Mouse (Mus musculus): ENCODE measurements around the gene Ciita.

Ciita gene

DNA sequence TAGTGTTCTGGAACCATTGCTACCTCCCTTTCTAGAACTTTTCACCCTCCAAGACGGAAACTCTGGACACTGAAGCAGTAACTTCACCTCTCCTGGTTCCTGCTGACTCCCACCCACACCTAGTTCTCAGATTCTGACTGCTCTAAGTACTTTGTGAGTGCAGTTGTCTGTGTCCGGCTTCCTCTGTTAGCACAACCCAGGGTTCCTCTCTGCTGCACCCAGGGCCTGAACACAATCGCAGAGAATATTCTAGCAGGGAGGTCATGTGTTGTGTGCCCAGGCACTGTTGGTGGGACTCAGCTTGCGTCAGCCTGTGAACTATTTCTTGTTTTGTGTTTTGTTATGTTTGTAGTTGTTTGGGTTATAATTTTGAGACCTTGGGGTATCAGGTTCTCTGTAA is 11.9 kb downstream of the Ciita start:
- TF ChIP-seq GATA4 (IDR thresholded peaks at IDR 0.05; ENCODE audit: insufficient replicate concordance, low read length), result no peak

DNA sequence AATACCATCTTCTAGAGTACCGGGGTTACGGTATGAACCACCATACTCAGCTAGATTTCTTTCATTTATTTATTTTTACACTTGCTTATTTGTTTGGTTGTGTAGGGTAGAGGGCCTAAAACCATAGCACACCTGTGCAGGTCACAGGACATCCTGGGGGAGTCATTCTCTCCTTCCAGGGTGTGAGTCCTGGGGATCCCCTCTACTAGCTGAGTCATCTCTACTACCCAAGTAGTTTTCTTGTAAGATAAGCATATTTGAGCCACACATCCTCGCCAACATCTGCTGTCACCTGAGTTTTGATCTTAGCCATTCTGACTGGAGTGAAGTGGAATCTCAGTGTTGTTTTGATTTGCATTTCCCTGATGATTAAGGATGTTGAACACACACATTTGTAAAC is 12.7 kb downstream of the Ciita start:
- TF ChIP-seq GATA4 (IDR thresholded peaks at IDR 0.05; ENCODE audit: insufficient replicate concordance, low read length), result no peak

DNA sequence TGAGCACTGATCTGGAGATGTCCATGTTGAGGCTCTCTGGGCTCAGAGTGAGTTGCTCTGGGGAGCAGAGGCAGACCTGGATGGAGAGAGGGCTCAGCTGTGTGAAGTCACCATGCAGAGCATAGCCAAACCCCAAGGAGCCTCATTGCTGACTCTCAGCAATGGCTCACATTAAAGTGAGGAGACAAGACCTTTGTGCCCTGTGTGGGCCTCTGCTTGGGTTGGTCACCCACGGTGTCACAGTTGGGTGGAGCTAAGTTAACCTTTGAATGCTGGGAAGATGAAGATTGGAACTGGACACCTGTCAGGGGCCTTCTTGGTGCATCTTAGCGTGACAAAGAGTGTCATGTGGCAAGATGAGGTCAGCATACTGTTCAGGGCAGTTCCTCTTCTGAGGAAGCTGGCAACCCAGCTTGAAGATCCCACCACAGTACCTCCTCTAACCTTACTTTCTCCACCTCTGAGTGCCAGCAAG is 16.0 kb downstream of the Ciita start:
- no peak for TF ChIP-seq GATA4 (IDR thresholded peaks at IDR 0.05; ENCODE audit: insufficient replicate concordance, low read length)

DNA sequence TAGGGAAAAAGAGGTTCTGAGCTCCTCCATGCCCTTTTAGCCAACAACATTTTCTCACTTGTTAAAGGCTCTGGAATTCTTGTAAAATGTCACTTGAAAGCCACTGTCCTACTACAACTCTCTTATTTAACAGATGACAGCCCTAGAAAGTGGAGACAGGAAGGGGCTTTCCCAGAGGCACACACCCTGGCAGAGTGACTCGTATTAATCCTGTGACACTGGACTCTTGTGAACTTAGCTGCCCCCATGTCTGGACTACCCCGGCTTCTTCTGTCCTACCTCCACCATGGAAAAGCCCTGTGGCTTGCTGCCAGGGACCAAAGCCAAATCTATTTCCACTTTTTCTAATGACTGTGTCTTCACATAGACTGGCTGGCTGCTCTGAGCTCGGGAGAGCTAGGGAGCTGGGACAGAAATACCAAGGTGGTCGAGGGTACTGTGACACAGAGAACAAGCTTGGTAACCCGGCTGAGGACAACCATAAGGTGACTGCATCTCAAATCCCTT is 18.3 kb downstream of the Ciita start:
- TF ChIP-seq GATA4 (IDR thresholded peaks at IDR 0.05; ENCODE audit: insufficient replicate concordance, low read length), result no peak

DNA sequence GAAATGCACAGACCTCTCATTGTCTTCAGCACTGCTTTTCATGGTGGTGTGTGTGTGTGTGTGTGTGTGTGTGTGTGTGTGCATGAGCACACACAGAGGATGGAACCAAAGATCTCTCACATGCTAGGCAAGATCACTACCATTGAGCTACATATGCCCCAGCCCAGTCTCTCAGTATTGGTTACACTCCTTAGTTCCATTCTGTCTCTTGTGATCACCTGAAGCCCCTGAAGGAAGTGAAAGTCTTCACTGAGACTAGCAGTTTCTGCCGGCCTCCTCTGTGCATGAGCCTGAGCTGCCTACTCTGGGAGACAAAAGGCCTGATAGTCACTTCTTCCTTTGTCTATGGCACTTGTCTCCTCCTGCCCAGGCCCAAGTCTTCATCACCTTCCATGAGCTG is 19.3 kb downstream of the Ciita start:
- TF ChIP-seq GATA4 (IDR thresholded peaks at IDR 0.05; ENCODE audit: insufficient replicate concordance, low read length), result no peak

DNA sequence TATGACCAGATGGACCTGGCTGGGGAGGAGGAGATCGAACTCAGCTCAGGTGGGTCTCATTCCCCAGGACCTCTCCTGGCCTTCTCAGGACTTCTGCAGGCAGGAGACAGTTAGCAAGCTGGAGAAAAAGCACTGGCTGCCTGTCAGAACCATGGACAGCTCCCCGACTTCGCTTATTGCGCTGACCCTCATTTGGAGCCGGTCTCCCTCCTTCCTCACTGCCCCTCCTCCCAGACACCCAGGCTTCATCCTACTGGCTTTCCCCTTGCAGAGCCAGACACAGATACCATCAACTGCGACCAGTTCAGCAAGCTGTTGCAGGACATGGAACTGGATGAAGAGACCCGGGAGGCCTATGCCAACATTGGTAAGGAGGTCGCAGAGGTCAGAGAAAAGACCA is 22.0 kb downstream of the Ciita start:
- TF ChIP-seq GATA4 (IDR thresholded peaks at IDR 0.05; ENCODE audit: insufficient replicate concordance, low read length), result no peak

DNA sequence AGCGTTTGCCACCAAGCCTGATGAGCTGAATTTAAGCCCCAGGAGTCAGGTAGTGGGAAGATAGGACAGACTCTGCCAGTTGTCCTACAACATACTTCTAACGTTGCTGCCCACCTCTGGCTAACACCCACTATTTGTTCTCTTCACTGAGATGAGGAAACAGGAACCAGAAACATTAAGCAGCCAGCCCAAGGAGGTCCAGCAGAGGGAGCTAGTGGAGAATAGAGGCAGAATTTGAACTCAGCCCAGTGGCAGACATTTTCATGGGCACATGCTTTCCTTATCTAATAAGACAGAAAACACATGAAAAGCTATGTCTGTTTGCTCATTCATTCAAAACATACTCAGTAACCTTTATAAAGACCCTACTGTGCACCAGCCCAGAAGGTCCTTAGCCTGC is 23.2 kb downstream of the Ciita start:
- no peak for TF ChIP-seq GATA4 (IDR thresholded peaks at IDR 0.05; ENCODE audit: insufficient replicate concordance, low read length)

DNA sequence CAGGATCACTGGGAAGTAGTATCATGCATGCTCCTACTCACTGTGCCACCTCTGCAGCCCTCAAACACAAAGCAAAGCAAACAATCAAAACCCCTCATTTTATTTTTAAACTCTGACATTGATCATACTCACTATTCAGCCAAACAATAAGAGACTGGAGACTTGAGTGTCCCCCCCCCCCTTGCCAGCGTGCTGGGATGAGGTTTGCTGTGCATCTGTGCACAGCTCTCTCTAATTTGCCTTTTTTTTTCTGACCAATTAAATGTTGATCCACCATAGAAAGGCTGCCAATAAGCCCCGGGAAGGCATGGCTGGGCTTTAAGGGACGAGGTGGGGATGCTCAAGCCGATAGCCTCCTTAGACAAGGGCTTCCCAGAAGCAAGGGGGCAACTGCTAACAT is 27.6 kb downstream of the Ciita start:
- TF ChIP-seq GATA4 (IDR thresholded peaks at IDR 0.05; ENCODE audit: insufficient replicate concordance, low read length), result no peak

DNA sequence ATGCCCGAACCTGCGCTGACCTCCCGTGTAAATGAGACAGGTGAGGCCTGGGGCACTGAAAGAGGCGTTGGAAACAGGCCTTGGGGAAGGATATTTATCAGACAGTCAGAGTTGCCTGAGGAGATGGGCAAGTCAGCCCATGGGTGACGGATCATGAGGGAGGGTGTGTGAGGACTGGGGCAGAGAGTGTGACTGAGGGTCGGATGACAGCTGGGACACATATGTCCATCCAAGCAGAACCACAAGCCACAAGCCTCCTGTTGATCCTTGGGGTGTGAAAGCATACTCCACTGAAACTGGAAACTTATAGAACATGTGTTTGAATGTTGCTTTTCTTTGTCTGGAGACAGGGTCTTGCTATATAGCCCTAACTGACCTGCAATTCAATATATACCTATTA is 28.8 kb downstream of the Ciita start:
- no peak for TF ChIP-seq GATA4 (IDR thresholded peaks at IDR 0.05; ENCODE audit: insufficient replicate concordance, low read length)

DNA sequence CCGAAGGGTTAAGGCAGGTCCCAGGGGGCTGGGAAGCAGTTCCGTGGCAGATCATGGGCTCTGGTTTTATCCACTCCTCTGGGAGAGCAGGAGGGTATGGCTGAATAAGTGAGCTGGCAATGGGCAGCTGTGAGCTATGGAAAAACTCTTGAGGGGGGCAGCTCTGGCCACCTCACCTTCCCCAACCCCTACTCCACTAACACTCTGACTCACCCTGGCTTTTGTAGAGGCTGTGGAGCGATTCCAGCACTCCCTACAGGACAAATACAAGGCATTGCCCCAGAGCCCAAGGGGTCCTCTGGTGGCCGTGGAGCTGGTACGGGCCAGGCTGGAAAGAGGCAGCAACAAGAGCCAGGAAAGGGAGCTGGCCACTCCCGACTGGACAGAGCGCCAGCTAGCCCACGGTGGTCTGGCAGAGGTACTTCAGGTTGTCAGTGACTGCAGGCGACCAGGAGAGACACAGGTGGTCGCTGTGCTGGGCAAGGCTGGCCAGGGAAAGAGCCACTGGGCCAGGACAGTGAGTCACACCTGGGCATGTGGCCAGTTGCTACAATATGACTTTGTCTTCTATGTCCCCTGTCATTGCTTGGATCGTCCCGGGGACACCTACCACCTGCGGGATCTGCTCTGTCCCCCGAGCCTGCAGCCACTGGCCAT is 30.7 kb downstream of the Ciita start:
- TF ChIP-seq GATA4 (IDR thresholded peaks at IDR 0.05; ENCODE audit: insufficient replicate concordance, low read length), result no peak

DNA sequence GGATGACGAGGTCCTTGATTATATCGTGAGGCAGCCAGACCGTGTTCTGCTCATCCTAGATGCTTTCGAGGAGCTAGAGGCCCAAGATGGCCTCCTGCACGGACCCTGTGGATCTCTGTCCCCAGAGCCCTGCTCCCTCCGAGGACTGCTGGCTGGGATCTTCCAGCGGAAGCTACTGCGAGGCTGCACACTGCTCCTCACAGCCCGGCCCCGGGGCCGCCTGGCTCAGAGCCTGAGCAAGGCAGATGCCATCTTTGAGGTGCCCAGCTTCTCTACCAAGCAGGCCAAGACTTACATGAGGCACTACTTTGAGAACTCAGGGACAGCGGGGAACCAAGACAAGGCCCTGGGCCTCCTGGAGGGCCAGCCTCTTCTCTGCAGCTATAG is 31.3 kb downstream of the Ciita start:
- TF ChIP-seq GATA4 (IDR thresholded peaks at IDR 0.05; ENCODE audit: insufficient replicate concordance, low read length), result no peak

DNA sequence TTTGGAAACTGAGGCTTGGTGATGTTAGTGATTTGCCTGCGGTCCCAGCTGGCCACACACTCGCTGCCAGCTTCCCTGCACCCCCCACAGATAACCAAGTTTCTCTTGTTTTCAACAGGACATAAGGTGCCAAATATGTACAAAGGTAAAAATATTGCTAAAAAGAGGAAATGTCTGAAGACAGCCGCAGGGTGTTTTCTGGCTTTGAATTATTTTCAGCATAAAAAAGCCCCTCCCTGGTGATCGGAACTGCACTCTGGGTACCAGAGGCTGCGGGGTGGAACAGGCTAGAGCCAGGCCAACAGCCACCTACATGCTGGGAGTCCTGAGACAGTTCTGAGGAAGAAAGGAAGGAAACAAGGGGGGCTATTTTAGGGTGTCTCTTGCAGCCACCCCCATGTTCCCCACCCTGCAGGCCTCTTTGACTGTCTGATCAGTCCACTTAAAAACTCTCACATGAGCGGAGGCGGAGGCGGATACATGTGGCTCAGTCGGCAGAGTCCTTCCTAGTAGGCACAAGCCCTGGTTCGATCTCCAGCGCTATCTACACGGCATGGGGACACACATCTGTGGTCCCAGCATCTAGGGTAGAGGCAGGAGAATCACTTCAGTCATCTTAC is 36.2 kb downstream of the Ciita start:
- no peak for TF ChIP-seq GATA4 (IDR thresholded peaks at IDR 0.05; ENCODE audit: insufficient replicate concordance, low read length)

DNA sequence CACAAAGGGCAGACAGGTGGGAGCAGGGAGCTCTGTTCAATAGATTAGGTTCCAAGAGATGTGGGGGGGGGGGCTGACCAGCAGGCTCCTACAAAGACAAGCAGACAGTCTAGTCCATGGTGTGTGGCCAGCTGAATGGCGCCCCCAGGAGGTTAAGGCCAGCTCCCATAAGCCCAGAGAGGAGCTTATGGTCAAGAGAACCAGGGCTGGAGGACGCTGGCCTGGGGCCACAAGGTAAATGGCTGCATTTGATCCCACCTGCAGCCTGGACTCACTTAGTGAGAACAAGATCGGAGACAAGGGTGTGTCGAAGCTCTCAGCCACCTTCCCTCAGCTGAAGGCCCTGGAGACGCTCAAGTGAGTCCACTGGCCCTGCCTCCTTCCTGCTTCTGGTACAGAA is 38.2 kb downstream of the Ciita start:
- TF ChIP-seq GATA4 (IDR thresholded peaks at IDR 0.05; ENCODE audit: insufficient replicate concordance, low read length), result no peak

DNA sequence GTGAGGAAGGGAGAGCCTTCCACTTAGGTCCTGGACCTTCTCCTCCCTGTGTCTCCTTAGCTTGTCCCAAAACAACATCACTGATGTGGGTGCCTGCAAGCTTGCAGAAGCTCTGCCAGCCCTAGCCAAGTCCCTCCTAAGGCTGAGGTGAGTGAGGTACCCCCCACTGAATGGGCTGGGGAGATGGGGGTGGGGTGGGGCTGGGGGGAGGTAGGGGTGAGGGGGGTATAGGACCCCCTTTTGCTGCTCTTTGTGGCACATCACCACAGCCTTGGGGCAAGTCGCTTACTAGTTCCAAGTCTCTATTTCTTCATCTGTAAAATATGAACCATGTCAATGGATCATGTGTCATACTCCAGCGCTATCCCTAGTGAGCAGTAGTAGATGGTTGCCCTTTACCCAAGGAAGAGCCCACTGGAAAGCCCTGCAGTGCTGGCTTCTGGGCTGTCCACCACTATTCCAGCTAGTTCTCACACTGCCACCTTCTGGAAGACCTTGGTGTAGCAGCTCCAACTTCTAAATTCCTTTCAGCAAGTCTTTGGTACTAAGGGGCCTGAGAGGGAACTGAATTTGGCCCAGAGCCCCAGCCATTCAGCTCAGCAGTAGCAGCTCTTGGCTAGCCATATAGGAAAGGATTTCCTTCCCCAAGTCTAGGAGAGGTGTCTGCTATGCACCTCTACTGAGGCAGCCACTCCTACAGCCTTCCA is 41.2 kb downstream of the Ciita start:
- no peak for TF ChIP-seq GATA4 (IDR thresholded peaks at IDR 0.05; ENCODE audit: insufficient replicate concordance, low read length)

DNA sequence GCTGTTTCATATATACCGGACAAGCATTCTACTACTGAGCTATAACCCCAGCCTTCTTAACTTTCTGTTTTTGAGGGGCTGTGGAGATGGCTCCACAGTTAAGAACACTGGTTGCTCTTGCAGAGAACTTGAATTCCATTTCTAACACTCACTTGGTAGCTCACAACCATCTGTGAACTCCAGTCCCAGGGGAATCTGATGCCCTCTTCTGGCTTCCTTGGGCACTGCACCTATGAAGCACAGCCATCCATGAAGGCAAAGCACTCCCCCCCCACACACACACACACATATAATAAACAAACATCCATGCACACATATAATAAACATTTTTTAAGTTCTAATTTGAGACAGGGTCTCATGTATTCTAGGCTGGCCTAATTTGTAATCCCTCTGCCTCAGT is 43.0 kb downstream of the Ciita start:
- no peak for TF ChIP-seq GATA4 (IDR thresholded peaks at IDR 0.05; ENCODE audit: insufficient replicate concordance, low read length)

DNA sequence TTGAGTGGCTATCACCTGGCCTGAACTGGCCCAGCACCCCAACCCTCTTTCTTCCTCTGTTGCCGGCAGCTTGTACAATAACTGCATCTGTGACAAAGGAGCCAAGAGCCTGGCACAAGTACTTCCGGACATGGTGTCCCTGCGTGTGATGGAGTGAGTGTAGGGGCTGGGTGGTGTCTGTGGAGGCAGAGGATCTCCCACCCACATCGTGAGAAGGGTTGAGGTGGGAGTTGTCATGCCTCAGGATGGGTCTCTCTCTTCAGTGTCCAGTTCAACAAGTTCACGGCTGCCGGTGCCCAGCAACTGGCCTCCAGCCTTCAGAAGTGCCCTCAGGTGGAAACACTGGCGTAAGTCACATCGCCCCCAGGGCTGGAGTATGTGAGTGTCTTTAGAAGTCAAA is 43.8 kb downstream of the Ciita start:
- TF ChIP-seq GATA4 (IDR thresholded peaks at IDR 0.05; ENCODE audit: insufficient replicate concordance, low read length), result no peak

Data from liver, adult (tissue).